Mouse (Mus musculus): Measurements from ENCODE around the gene Tax1bp1.
A peak's percentile ranks its signal among the peaks of the same experiment; 100 is the strongest.

The Tax1bp1 gene

GRCm38 (mm10) chr6:52796691-52797090, 83.2 kb downstream of the Tax1bp1 start:
- DNase-seq (ENCODE audit: low read depth, low spot score): no peak

- peak; percentile 25 for DNase-seq (ENCODE audit: low read depth, low spot score)
Observed at GRCm38 (mm10) chr6:52797252-52797800, 83.8 kb downstream of the Tax1bp1 start.

DNA sequence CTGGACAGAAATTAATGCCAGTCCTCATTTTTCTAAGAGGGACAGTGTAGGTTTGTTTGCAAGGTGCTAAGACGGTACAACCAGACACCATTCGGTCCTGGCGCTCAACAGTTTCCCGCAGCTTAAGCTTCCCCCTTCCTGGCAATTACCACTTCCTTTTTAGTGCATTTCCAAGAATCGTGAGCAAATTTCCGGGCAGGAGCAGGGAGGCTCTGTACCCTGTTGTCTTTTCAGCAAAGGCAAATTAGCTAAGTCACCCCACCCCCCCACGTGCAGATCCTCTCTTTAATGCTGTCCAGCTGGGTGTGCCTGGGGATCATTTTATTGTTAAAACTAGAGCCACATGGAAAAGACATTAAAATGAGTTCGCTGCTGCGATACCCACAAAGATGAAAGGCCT, 88.7 kb downstream of the Tax1bp1 start:
- peak; percentile 57 for DNase-seq (ENCODE audit: low read depth, low spot score)

DNA sequence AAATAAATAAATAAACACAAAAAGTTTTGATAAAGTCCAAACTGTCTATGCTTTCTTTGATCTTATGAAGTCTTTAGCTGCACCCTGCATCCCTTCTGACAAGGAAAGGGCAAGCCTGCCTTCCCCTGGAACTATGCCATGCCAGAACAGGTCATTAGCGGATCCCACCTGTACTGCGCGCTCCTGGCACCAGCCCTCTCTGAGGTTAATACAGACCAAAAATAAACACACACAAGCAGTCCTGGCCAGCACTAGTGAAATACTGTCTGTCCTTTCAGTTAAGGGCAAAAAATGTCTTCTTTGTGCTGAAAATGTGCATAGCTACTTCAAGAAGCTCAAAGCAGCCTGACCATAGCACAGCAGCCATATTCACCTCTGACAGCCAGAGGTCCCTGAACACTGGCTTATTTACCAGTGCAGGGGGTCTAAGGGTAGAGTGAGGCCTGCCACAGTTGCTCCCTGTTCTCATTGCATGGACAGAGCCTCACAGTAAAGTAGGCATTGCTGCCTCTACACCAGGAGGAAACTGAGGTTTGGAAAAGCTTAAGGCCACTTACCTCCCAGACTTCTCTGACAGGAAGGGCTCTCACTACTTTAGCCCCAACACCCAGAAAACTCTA, 91.8 kb downstream of the Tax1bp1 start:
- DNase-seq (ENCODE audit: low read depth, low spot score): no peak

Data from ES-CJ7 (cell line).